Mouse (Mus musculus): Measurements from ENCODE around the gene Ssx2ip. TPM values are rescaled to one million over a fixed set of nuclear protein-coding genes. Genes with fewer than 3 reads are reported as not detected.
"Not testable (repeated sequence)": the region's sequence is repeated elsewhere in the genome, so short reads cannot be mapped to it uniquely, and the experiment has no call there.

The Ssx2ip gene
- polyA plus RNA-seq, 1 experiment from 2014 or later, result 21.8 TPM

DNA sequence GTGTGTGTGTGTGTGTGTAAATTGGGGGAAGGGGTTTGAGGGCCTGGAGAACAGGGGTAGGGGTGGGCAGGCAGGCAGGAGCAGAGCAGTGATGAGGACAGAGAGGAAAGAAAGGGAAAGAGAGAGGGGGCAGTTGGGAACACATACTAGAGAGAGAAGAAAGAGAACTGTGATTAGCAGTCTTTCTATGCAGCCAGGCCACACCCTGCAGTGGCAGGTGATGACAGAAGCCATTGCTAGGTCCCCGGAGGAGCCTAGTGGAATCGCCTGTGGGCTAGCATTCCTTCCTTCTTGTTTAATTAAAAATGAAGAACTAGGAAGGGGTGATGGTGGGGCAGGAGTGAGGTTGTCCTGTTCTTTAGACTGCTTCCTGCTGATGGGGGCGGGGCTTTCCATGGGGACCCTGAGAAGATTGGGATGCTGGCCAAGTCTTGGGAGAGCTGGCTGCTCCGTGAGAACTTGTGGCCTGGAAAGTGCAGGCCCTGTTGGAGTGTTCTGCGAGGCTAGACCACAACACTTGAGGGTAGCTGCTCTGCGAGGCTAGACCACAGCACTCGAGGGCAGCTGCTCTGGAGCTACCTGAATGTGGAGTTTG, 20.0 kb downstream of the Ssx2ip start:
- no peak overlapping the region for H3K4me2 ChIP-seq (replicated peaks; ENCODE audit: low read depth, low read length)
- no peak overlapping the region for H3K4me3 ChIP-seq (ENCODE audit: low read depth, low read length)
- 0 out of 2 replicates have a peak, but pooled peaks cover 10% of the 10 kb centered on the region for H3K36me3 ChIP-seq (ENCODE audit: insufficient read depth, low read length)
- ATAC-seq (peak; percentile 24; the same call in 1 of the 2 replicates), DNase-seq (ENCODE audit: low spot score) (no peak)
- no peaks in the 10 kb centered on the region for H3K9me3 ChIP-seq (ENCODE audit: low read length)
- H3K27me3 ChIP-seq (replicated peaks; ENCODE audit: insufficient read depth, low read length), result no peaks in the 10 kb centered on the region
- no peak overlapping the region for H3K9ac ChIP-seq (replicated peaks; ENCODE audit: low read depth)
- no peaks in the 10 kb centered on the region for H3K4me1 ChIP-seq (ENCODE audit: insufficient read depth, low read depth, low read length)
- 38% methylated on average over 7 of the region's 7 CpGs for WGBS
- no peak for TF ChIP-seq CTCF (IDR thresholded peaks at IDR 0.05)
- no peak for TF ChIP-seq EP300 (IDR thresholded peaks at IDR 0.05)
- no peak overlapping the region for H3K27ac ChIP-seq (ENCODE audit: low read length)

DNA sequence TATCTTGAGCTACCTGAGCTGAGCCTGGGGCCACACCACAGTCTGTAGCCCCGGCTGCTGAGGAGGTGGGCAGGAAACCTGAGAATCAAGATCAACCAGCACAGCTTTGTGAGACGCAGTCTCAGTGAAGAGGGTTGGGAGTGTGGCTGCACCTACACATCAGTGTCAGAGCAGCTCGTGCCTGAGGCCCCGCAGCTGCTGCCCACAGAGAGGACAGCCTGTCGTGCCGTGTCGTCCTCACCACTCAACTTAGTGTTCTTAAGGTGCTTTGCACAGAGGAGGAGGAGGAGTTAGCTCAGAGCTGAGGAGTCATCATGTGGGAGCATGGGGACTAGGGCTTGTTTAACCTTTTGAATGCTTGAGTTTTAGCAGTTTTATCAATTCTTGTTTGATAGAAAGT, 21.5 kb downstream of the Ssx2ip start:
- ATAC-seq, result no peak
- H3K4me1 ChIP-seq (ENCODE audit: insufficient read depth, low read depth, low read length), result no peaks in the 10 kb centered on the region
- H3K9ac ChIP-seq (replicated peaks; ENCODE audit: low read depth), result no peak overlapping the region
- 45% methylated on average over 7 of the region's 7 CpGs for WGBS
- H3K9me3 ChIP-seq (ENCODE audit: low read length), result no peaks in the 10 kb centered on the region
- DNase-seq (ENCODE audit: low spot score), result no peak
- no peaks in the 10 kb centered on the region for H3K27me3 ChIP-seq (replicated peaks; ENCODE audit: insufficient read depth, low read length)
- H3K36me3 ChIP-seq (ENCODE audit: insufficient read depth, low read length), result 0 out of 2 replicates have a peak, but pooled peaks cover 7% of the 10 kb centered on the region
- TF ChIP-seq EP300 (IDR thresholded peaks at IDR 0.05) (no peak), CTCF (IDR thresholded peaks at IDR 0.05) (no peak)
- H3K4me3 ChIP-seq (ENCODE audit: low read depth, low read length), result no peak overlapping the region
- no peak overlapping the region for H3K4me2 ChIP-seq (replicated peaks; ENCODE audit: low read depth, low read length)
- no peak overlapping the region for H3K27ac ChIP-seq (ENCODE audit: low read length)

- H3K4me3 ChIP-seq (ENCODE audit: low read depth, low read length), result no peak overlapping the region
- H3K27ac ChIP-seq (ENCODE audit: low read length), result no peak overlapping the region
- ATAC-seq, result peak; percentile 47; the same call in 1 of the 2 replicates
- no peaks in the 10 kb centered on the region for H3K9me3 ChIP-seq (ENCODE audit: low read length)
- no peak overlapping the region for H3K9ac ChIP-seq (replicated peaks; ENCODE audit: low read depth)
- 91% methylated on average over 8 of the region's 8 CpGs for WGBS
- 0 out of 2 replicates have a peak, but pooled peaks cover 7% of the 10 kb centered on the region for H3K36me3 ChIP-seq (ENCODE audit: insufficient read depth, low read length)
- no peaks in the 10 kb centered on the region for H3K4me1 ChIP-seq (ENCODE audit: insufficient read depth, low read depth, low read length)
- no peak for DNase-seq (ENCODE audit: low spot score)
- no peaks in the 10 kb centered on the region for H3K27me3 ChIP-seq (replicated peaks; ENCODE audit: insufficient read depth, low read length)
- H3K4me2 ChIP-seq (replicated peaks; ENCODE audit: low read depth, low read length), result no peak overlapping the region
- TF ChIP-seq CTCF (IDR thresholded peaks at IDR 0.05) (no peak), EP300 (IDR thresholded peaks at IDR 0.05) (no peak)
These were observed 22.0 kb downstream of the Ssx2ip start for GRCm38 (mm10) chr3:146426489-146426888.

GRCm38 (mm10) chr3:146433063-146433462, 28.6 kb downstream of the Ssx2ip start:
- 91% methylated on average over 11 of the region's 11 CpGs for WGBS
- H3K36me3 ChIP-seq (ENCODE audit: insufficient read depth, low read length); H3K4me2 ChIP-seq (replicated peaks; ENCODE audit: low read depth, low read length); H3K9ac ChIP-seq (replicated peaks; ENCODE audit: low read depth); H3K9me3 ChIP-seq (ENCODE audit: low read length); H3K27me3 ChIP-seq (replicated peaks; ENCODE audit: insufficient read depth, low read length); H3K4me3 ChIP-seq (ENCODE audit: low read depth, low read length); H3K27ac ChIP-seq (ENCODE audit: low read length); H3K4me1 ChIP-seq (ENCODE audit: insufficient read depth, low read depth, low read length); DNase-seq (ENCODE audit: low spot score): not testable (repeated sequence)
- 0 out of 2 replicates have a peak, but pooled peaks have one; percentile 5 for ATAC-seq

DNA sequence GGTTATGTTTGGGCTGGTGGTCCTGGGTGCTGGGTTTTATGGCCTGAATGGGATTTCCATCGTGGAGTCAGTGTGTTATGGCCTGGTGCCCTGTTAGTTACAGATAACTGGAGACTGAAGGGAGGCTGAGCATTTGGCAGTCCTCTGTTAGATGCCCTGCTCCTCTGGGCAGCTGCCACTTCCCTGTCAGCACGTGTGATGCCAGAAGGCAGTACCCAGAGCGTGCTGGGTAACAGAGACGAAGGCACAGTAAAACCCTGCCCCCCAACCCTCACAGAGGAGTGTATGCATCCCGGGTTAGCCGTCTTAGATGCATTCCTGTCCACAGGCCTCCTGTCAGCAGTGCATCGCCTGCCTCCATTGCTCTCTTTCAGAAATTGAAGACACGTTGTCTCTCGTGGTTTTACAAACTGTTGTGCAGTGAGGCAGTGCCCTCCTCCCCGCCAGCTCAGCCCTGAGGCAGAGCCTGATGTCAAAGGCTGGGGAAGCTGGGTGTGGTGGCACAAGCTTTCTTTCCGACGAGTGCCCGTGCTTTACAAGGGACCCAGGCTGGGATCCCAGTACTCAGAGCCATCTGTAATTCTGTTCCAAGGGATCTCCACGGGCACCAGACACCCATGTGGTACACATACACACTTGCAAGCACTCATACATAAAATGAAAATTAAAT, 29.4 kb downstream of the Ssx2ip start:
- no peak for DNase-seq (ENCODE audit: low spot score)
- ATAC-seq, result no peak
- 88% methylated on average over 14 of the region's 14 CpGs for WGBS
- no peak overlapping the region for H3K4me2 ChIP-seq (replicated peaks; ENCODE audit: low read depth, low read length)
- no peaks in the 10 kb centered on the region for H3K4me1 ChIP-seq (ENCODE audit: insufficient read depth, low read depth, low read length)
- no peaks in the 10 kb centered on the region for H3K27me3 ChIP-seq (replicated peaks; ENCODE audit: insufficient read depth, low read length)
- TF ChIP-seq EP300 (IDR thresholded peaks at IDR 0.05), result no peak
- no peak for TF ChIP-seq CTCF (IDR thresholded peaks at IDR 0.05)
- H3K4me3 ChIP-seq (ENCODE audit: low read depth, low read length), result no peak overlapping the region
- no peak overlapping the region for H3K27ac ChIP-seq (ENCODE audit: low read length)
- H3K36me3 ChIP-seq (ENCODE audit: insufficient read depth, low read length), result 0 out of 2 replicates have a peak, but pooled peaks cover 3% of the 10 kb centered on the region
- H3K9ac ChIP-seq (replicated peaks; ENCODE audit: low read depth), result no peak overlapping the region
- H3K9me3 ChIP-seq (ENCODE audit: low read length), result no peaks in the 10 kb centered on the region

DNA sequence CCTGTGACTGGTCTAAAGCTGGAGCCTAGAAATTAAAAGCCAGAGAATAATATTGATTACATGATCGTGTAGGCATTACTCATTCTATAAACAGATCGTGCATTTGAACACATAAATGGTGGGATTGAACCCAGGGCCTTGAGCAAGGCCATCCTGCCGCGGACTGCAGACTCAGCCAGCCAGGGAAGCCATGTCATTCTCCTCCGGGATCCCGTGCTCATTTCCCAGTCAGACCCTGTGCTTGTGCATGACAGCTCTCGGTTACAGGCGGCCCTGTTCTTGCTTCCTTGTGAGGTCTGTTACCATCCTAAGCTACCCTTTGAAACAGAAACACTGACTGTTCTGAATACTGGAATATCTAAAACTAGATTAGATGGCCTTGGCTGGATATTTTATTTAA, 30.2 kb downstream of the Ssx2ip start:
- DNase-seq (ENCODE audit: low spot score) (no peak), ATAC-seq (no peak)
- H3K27ac ChIP-seq (ENCODE audit: low read length), result no peak overlapping the region
- H3K4me3 ChIP-seq (ENCODE audit: low read depth, low read length), result no peak overlapping the region
- H3K27me3 ChIP-seq (replicated peaks; ENCODE audit: insufficient read depth, low read length), result no peaks in the 10 kb centered on the region
- WGBS, result 89% methylated on average over 8 of the region's 8 CpGs
- no peaks in the 10 kb centered on the region for H3K4me1 ChIP-seq (ENCODE audit: insufficient read depth, low read depth, low read length)
- TF ChIP-seq CTCF (IDR thresholded peaks at IDR 0.05) (no peak), EP300 (IDR thresholded peaks at IDR 0.05) (no peak)
- no peaks in the 10 kb centered on the region for H3K9me3 ChIP-seq (ENCODE audit: low read length)
- no peak overlapping the region for H3K9ac ChIP-seq (replicated peaks; ENCODE audit: low read depth)
- 0 out of 2 replicates have a peak, but pooled peaks cover 3% of the 10 kb centered on the region for H3K36me3 ChIP-seq (ENCODE audit: insufficient read depth, low read length)
- no peak overlapping the region for H3K4me2 ChIP-seq (replicated peaks; ENCODE audit: low read depth, low read length)
